Mouse (Mus musculus) forebrain, embryonic 13.5 days (tissue): ENCODE data around the gene Usp13. TPM values are rescaled to one million over a fixed set of nuclear protein-coding genes. Genes with fewer than 3 reads are reported as not detected.

Experiments used
- ATAC-seq: fragments of 200-750 bp; cut with Nextera tagmentation; 2 replicates; pipeline ENCODE4 v1.8.0; 2017
- H3K27ac ChIP-seq: fragments of 300-500 bp; sonication (generic); 2 replicates; pipeline ENCODE4 v1.5.1; 2015; ENCODE audit warnings: inconsistent platforms, mild to moderate bottlenecking, moderate library complexity
- H3K27me3 ChIP-seq: fragments of 300-500 bp; sonication (generic); 2 replicates; pipeline ENCODE4 v1.6.1; 2015; ENCODE audit warnings: mild to moderate bottlenecking, inconsistent platforms
- H3K36me3 ChIP-seq: fragments of 300-500 bp; sonication (generic); 2 replicates; pipeline ENCODE4 v1.6.1; 2015; ENCODE audit warnings: mild to moderate bottlenecking, inconsistent platforms; ENCODE audit not compliant: poor library complexity, severe bottlenecking
- H3K4me1 ChIP-seq: fragments of 300-500 bp; sonication (generic); 2 replicates; pipeline ENCODE4 v1.6.1; 2015; ENCODE audit warnings: inconsistent platforms
- H3K4me2 ChIP-seq: fragments of 300-500 bp; sonication (generic); 2 replicates; pipeline ENCODE4 v1.6.1; 2015; ENCODE audit warnings: inconsistent platforms, mild to moderate bottlenecking, moderate library complexity
- H3K4me3 ChIP-seq: fragments of 300-500 bp; sonication (generic); 2 replicates; pipeline ENCODE4 v1.5.1; 2015; ENCODE audit warnings: mild to moderate bottlenecking, inconsistent platforms
- H3K9ac ChIP-seq: fragments of 300-500 bp; sonication (generic); 2 replicates; pipeline ENCODE4 v1.6.1; 2015; ENCODE audit warnings: mild to moderate bottlenecking, inconsistent platforms
- H3K9me3 ChIP-seq: fragments of 300-500 bp; sonication (generic); replicated peaks from 2 replicates; pipeline ENCODE4 v1.6.1; 2016; ENCODE audit warnings: inconsistent platforms
- WGBS: fragments of 180-500 bp; shearing (Covaris S2); methylation state at CpG from one replicate; pipeline ENCODE4 v1.1.7; 2015; 5-methylcytosine and 5-hydroxymethylcytosine counted together
- polyA plus RNA-seq: library from polyadenylated mRNA; unstranded; fragments of >200 nt; fragmentation: Nextera tagmentation; extraction: Ambion mirVana; gene quantifications from 2 replicates; pipeline ENCODE4 v1.2.1, GENCODE M21; 2015

Gene Usp13
- polyA plus RNA-seq, 1 experiment from 2014 or later: 7.1 TPM

GRCm38 (mm10) chr3:32871081-32871480 lies 53.7 kb downstream of the Usp13 start:
- H3K27me3 ChIP-seq: no peaks in the 10 kb centered on the region
- H3K9ac ChIP-seq: no peak overlapping the region
- H3K4me3 ChIP-seq: no peak overlapping the region
- ATAC-seq: no peak
- H3K36me3 ChIP-seq: peaks cover 15% of the 10 kb centered on the region; the same call in 1 of the 2 replicates
- H3K27ac ChIP-seq: no peak overlapping the region
- H3K9me3 ChIP-seq: no peaks in the 10 kb centered on the region
- WGBS: 90% methylated on average over 3 of the region's 3 CpGs
- no peak overlapping the region for H3K4me2 ChIP-seq
- no peaks in the 10 kb centered on the region for H3K4me1 ChIP-seq

GRCm38 (mm10) chr3:32886386-32886785 lies 69.0 kb downstream of the Usp13 start:
- H3K9ac ChIP-seq: no peak overlapping the region
- no peaks in the 10 kb centered on the region for H3K4me1 ChIP-seq
- no peak overlapping the region for H3K27ac ChIP-seq
- WGBS: 96% methylated on average over 8 of the region's 8 CpGs
- no peak for ATAC-seq
- no peak overlapping the region for H3K4me2 ChIP-seq
- H3K27me3 ChIP-seq: no peaks in the 10 kb centered on the region
- no peak overlapping the region for H3K4me3 ChIP-seq
- H3K9me3 ChIP-seq: no peaks in the 10 kb centered on the region
- H3K36me3 ChIP-seq: peaks cover 11% of the 10 kb centered on the region

- 97% methylated on average over 5 of the region's 5 CpGs for WGBS
- no peak overlapping the region for H3K27ac ChIP-seq
- H3K4me3 ChIP-seq: no peak overlapping the region
- no peak overlapping the region for H3K9ac ChIP-seq
- H3K4me1 ChIP-seq: no peaks in the 10 kb centered on the region
- H3K9me3 ChIP-seq: no peaks in the 10 kb centered on the region
- no peak overlapping the region for H3K4me2 ChIP-seq
- H3K27me3 ChIP-seq: no peaks in the 10 kb centered on the region
- 0 out of 2 replicates have a peak, but pooled peaks cover 5% of the 10 kb centered on the region for H3K36me3 ChIP-seq
- ATAC-seq: no peak
These were observed 71.5 kb downstream of the Usp13 start for GRCm38 (mm10) chr3:32888886-32889285.

GRCm38 (mm10) chr3:32890174-32890573 lies 72.8 kb downstream of the Usp13 start:
- no peak for ATAC-seq
- no peak overlapping the region for H3K4me2 ChIP-seq
- no peak overlapping the region for H3K4me3 ChIP-seq
- no peak overlapping the region for H3K27ac ChIP-seq
- no peaks in the 10 kb centered on the region for H3K9me3 ChIP-seq
- peaks cover 12% of the 10 kb centered on the region for H3K36me3 ChIP-seq
- no peaks in the 10 kb centered on the region for H3K4me1 ChIP-seq
- H3K27me3 ChIP-seq: no peaks in the 10 kb centered on the region
- H3K9ac ChIP-seq: no peak overlapping the region
- 94% methylated on average over 4 of the region's 4 CpGs for WGBS

GRCm38 (mm10) chr3:32903462-32903861 lies 86.1 kb downstream of the Usp13 start:
- H3K27me3 ChIP-seq: no peaks in the 10 kb centered on the region
- WGBS: 39% methylated on average over 4 of the region's 4 CpGs
- H3K27ac ChIP-seq: no peak overlapping the region
- H3K9ac ChIP-seq: no peak overlapping the region
- H3K4me2 ChIP-seq: no peak overlapping the region
- H3K4me3 ChIP-seq: no peak overlapping the region
- no peak for ATAC-seq
- peaks cover 12% of the 10 kb centered on the region; the same call in 1 of the 2 replicates for H3K36me3 ChIP-seq
- H3K9me3 ChIP-seq: no peaks in the 10 kb centered on the region
- peaks cover 23% of the 10 kb centered on the region for H3K4me1 ChIP-seq

GRCm38 (mm10) chr3:32904599-32904998 lies 87.3 kb downstream of the Usp13 start:
- WGBS: 90% methylated on average over 1 of the region's 1 CpGs

GRCm38 (mm10) chr3:32905850-32906779 lies 88.8 kb downstream of the Usp13 start:
- Histone ChIP-seq H3K27me3 (no peaks in the 10 kb centered on the region), H3K27ac (peak overlapping the region; percentile 81), H3K9ac (no peak overlapping the region), H3K4me1 (peaks cover 27% of the 10 kb centered on the region), H3K4me2 (no peak overlapping the region), H3K4me3 (no peak overlapping the region), H3K36me3 (peaks cover 12% of the 10 kb centered on the region; the same call in 1 of the 2 replicates), H3K9me3 (no peaks in the 10 kb centered on the region)
- 27% methylated on average over 8 of the region's 8 CpGs for WGBS
- peak; percentile 71 for ATAC-seq

More at GRCm38 (mm10) chr3:32904599-32904998, 87.3 kb downstream of the Usp13 start:
- Histone ChIP-seq H3K4me2 (no peak overlapping the region), H3K9ac (no peak overlapping the region), H3K27ac (no peak overlapping the region), H3K9me3 (no peaks in the 10 kb centered on the region), H3K4me3 (no peak overlapping the region), H3K27me3 (no peaks in the 10 kb centered on the region), H3K36me3 (peaks cover 12% of the 10 kb centered on the region; the same call in 1 of the 2 replicates), H3K4me1 (peaks cover 23% of the 10 kb centered on the region)
- ATAC-seq: no peak

- no peaks in the 10 kb centered on the region for H3K27me3 ChIP-seq
- H3K9ac ChIP-seq: no peak overlapping the region
- no peak overlapping the region for H3K4me3 ChIP-seq
- H3K4me1 ChIP-seq: peaks cover 27% of the 10 kb centered on the region
- ATAC-seq: no peak
- WGBS: 87% methylated on average over 3 of the region's 3 CpGs
- no peak overlapping the region for H3K27ac ChIP-seq
- no peaks in the 10 kb centered on the region for H3K9me3 ChIP-seq
- H3K4me2 ChIP-seq: no peak overlapping the region
- no peaks in the 10 kb centered on the region for H3K36me3 ChIP-seq
These were observed 91.1 kb downstream of the Usp13 start for GRCm38 (mm10) chr3:32908400-32908799.

- Histone ChIP-seq H3K4me2 (no peak overlapping the region), H3K4me1 (peaks cover 21% of the 10 kb centered on the region), H3K4me3 (no peak overlapping the region), H3K9me3 (0 out of 2 replicates have a peak, but pooled peaks cover under 1% of the 10 kb centered on the region), H3K27me3 (no peaks in the 10 kb centered on the region), H3K27ac (no peak overlapping the region), H3K36me3 (peaks cover 14% of the 10 kb centered on the region), H3K9ac (no peak overlapping the region)
- peak; percentile 78 for ATAC-seq
- WGBS: 71% methylated on average over 7 of the region's 7 CpGs
These were observed 92.8 kb downstream of the Usp13 start for GRCm38 (mm10) chr3:32910071-32910551.

GRCm38 (mm10) chr3:32924168-32924567 lies 106.8 kb downstream of the Usp13 start:
- Histone ChIP-seq H3K4me3 (no peak overlapping the region), H3K4me1 (no peaks in the 10 kb centered on the region; the same call in 1 of the 2 replicates), H3K9me3 (no peaks in the 10 kb centered on the region), H3K4me2 (no peak overlapping the region), H3K27ac (no peak overlapping the region), H3K9ac (no peak overlapping the region), H3K27me3 (no peaks in the 10 kb centered on the region), H3K36me3 (peaks cover 47% of the 10 kb centered on the region)
- 53% methylated on average over 6 of the region's 6 CpGs for WGBS
- peak; percentile 89 for ATAC-seq

- H3K9me3 ChIP-seq: no peaks in the 10 kb centered on the region
- no peak overlapping the region for H3K27ac ChIP-seq
- no peaks in the 10 kb centered on the region for H3K4me1 ChIP-seq
- WGBS: 86% methylated on average over 8 of the region's 8 CpGs
- no peak for ATAC-seq
- no peak overlapping the region for H3K9ac ChIP-seq
- H3K27me3 ChIP-seq: no peaks in the 10 kb centered on the region
- H3K4me3 ChIP-seq: no peak overlapping the region
- H3K36me3 ChIP-seq: 0 out of 2 replicates have a peak, but pooled peaks cover 3% of the 10 kb centered on the region
- no peak overlapping the region for H3K4me2 ChIP-seq
These were observed 122.6 kb downstream of the Usp13 start for GRCm38 (mm10) chr3:32939802-32940501.

GRCm38 (mm10) chr3:32947486-32947885 lies 130.1 kb downstream of the Usp13 start:
- Histone ChIP-seq H3K9me3 (no peaks in the 10 kb centered on the region), H3K27ac (no peak overlapping the region), H3K4me2 (no peak overlapping the region), H3K9ac (no peak overlapping the region), H3K4me3 (no peak overlapping the region), H3K36me3 (no peaks in the 10 kb centered on the region), H3K4me1 (no peaks in the 10 kb centered on the region), H3K27me3 (no peaks in the 10 kb centered on the region)
- 92% methylated on average over 5 of the region's 5 CpGs for WGBS
- no peak for ATAC-seq
